Mouse (Mus musculus): ENCODE measurements at regions not wholly inside any gene's neighbourhood (a gene's known extent, or its start where the extent isn't known, plus 50 kb on each side); places are given as distances from the start of the nearest gene placed in this dataset.

DNA sequence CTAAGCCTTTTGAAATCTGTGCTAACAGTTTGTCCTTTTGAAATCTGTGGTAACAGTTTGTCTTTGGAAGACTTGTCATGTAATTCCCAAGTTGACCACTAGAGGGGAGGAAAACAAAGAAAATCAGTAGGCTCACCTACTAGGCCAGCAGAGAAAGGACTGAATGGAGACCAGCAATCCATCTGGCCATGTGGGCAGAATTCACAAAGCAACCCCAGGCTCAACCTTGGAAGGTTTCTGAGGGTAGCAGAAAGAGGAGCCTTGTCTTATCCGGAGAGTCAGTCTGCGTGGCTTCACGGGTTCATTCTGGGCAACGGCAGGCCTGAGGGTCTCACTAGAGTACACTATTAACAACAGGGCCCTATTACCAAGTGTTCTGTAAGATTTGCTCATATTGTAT is 319.2 kb upstream of the Sphkap start:
- DNase-seq: peak in 1 of 2 experiments; percentile 6

DNA sequence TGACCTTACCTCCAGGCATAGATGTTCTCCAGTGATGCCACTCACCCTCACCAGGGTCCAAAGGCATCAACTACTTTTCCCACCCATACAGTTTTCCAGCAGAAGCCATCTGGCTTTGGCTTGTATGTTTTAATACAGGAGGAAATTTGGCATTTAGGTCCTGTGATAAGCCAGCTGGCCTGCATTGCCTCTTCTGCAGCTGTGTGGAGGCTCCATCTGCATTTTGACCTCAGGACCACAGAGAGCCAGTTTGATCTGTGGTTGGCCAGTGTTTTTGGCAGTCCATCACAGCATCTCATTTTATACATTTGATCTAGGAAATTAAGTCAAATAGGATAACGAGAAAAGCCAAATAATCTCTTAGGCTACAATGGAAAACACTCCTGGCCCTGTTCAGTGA is 315.1 kb upstream of the Sphkap start:
- peak; percentile 11 to 15 for DNase-seq

DNA sequence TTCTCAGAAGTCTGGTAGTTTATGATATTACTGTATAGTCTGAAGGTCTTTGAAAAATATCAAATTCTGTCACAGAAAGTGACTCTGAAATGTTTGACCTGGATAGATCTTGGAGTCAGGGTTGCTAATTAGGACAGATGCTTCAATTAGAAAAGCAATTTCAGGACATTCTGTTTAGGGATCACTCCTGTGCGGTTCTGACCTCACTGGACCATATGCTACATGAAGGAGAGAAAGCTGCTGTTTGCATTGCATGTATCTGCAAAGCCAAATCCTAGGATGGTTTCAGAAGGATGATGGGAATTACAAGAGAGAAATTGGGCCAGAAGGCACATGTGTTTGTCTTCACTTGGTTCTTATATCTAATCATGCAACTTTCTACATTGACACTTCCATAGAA is 312.2 kb upstream of the Sphkap start:
- DNase-seq: no peak

DNA sequence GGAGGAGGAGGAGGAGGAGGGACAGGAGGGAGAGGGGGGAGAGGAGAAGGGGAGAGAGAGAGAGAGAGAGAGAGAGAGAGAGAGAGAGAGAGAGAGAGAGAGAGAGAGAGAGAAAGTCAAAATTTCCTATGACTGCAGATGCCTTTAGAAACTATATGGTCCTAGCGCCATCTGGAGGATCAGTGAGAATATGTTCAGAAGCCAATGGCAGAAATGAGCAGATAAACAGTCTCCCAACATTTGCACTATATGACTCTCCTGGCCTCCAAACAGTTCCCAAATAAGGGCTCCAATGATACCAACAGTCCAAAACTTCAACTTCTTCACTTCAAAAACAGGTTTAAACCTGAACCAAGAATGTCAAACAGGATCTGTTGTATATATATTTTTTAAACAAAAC is 309.1 kb upstream of the Sphkap start:
- peak; percentile 27 to 44 for DNase-seq

DNA sequence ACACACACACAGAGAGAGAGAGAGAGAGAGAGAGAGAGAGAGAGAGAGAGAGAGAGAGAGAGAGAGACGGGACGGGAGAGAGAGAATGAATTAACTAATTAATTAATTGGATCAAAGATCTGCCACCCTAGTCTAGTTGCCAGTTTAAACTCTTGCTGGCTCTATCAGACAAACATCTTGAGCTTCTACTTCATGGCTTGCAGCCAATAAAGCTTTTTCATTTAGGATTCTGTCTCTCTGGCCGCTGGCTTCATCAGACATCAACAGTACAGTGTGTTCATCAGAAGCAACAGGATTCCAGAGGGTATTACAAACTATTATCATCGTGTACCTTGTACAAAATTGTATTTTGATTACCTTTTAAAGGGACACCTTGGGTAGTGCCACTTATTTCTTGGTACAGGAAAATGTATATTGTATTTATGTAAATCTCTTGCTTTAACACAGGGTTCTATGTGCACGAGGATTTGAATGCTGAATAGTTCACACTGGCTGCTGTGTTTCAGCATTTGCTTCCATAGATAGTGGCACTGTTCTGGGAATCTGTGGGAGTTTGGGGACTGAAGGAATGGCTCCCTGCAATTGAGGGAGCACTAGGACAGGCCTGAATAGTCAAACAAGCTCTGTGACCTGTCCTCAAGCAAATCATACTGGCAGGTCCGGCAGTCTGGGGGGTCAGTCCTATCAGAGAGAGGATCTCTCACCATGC is 293.9 kb upstream of the Sphkap start:
- DNase-seq: no peak

DNA sequence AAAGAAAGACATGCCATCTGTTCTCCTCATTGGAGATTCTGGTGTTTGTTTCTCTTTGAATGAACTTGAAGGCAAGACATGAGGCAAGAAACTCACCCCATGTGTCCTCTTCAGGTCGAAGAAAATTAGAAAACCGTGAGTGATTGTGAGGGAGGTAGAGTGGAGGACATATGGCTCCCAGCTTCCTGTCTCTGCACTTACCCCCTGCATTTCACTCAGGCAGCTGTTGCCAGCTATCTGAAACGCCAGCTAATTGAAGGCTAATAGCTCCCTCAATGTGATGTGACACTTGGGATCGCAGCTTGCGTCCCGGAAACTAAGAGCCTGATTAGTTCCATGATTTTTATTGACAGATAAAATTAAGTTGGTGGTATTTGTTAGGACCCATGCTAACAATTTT is 289.4 kb upstream of the Sphkap start:
- no peak for DNase-seq

DNA sequence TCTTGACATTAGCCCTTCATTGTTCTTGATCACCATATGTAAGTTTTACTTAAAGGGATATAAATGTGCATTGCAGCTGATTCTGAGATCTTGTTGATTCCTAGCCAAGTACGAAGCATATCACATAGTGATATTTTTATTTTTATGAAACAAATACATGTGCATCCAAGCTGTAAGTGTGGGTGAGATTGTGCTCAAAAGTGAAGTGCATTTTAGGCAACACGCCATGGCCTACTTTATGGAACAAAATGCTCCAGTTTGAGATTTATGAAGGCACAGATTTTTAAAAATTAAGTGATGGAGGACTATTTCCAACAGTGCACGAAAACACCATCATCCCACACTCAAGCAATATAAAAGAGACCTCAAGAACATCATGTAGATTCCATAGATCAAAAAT is 277.2 kb upstream of the Sphkap start:
- DNase-seq: no peak

DNA sequence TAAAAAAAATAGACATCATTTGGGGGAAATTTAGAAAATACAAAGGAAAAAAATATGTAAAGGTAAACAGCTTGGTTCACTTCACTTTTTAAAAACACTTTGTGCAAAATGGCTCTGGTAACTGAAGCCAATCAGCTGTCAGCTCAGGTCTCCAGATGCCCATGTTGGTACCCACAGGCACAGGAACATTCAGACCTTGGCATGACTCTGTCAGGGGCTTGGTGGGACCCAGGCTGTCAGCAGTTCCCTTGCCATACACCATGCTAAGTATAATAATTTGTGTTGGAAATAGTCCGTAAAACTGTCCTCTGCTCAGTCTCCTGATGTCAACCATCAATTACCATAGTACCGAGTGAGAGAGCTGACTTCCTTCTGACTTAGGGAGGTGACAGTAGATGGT is 257.3 kb upstream of the Sphkap start:
- DNase-seq: no peak

DNA sequence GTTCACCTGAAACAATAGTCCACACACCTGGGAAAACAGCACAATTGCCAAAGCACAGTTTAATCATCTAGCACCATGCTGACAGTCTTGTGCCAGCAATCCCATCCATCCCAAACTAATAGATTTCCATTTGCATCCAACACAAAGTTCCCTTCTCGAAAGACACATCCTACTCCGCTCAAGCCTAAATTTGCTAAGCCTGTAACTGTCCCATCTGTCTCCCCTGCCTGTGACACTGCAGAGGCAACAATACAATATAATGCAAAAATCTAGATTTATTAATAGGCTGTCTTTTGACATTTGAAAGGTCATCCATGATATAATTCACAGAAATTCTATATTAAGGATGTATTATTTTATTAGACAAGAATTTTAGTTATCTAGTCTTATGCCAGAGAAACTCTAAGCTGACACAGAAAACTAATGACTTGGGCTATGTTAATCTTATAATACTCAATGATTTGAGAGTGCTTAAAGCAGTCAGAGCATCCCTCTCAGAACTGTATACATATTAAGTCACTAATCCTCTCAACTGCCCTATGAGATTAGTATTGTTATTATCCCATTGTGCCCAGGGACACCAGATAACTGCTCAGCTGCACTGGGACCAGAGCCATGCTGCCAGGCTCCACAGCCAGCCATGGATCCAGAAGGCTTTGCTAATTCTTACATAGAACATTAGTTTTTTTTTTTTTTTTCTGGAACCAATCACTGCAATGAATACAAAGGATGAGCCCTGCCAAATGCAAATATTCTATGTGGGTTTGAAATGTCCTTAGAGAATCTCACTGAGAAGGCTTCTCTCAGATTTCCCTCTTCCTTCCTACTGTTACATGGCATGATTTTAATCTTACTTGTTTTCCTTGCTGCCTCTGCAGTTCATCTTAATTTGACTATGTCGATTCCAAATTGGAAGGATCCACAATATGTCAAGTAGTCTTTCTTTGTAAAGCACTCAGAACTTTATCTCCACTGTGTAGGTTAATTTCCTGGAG is 254.1 kb upstream of the Sphkap start:
- DNase-seq: no peak

DNA sequence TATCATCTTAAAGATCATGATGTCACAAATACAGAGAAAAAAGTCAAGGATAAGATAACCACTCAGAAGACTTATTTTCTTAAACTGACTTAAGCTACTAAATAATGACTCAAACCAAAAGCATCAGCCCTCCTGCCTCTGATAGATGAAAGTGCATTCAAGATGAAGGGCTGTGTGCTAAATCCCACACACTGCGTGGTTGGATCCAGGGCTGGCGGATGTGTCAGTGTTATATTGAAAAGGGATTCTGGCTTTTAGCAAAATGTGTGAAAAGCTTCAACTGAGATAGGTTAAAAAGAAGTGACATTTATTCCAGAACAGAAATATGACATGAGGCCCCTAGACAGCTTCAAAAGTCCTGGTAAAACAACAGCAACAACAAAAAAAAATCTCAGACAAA is 245.7 kb upstream of the Sphkap start:
- no peak for DNase-seq

DNA sequence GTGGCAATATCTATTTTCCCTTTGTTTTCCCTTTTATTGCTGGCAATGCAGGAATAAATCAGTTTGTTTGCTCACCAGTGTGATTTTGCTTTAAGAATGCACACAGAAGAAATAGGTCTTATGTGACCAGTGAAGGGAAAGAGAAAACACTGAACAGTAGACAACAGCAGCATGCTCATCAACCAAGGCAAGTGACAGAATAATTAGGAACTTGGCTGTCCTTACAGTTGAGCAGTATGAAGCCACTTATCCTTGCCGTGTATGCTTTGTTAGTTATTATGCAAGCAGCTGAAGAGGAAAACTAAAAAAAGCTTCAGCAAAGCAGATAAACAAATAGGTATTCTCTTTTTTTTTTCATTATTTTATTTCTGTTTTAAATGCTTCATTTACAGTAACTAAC is 237.6 kb upstream of the Sphkap start:
- DNase-seq: no peak

DNA sequence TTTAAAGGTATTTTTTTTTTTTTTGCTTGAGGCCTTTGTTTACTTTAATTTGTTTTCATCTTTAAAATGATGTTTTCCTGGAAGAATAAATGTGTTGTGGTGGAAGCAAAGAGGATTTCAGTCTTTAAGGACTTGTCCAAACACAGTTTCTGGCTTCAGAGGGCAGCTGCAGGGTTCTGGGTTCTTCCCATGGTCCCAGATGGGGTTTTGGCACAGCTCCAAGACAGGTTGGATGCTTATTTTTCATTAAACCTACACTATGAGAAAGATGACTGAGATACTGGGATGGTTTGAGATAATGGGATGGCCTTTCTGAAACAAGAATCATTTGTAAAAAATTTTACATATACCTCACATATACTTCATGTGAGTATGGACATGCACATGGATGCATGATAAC is 234.7 kb upstream of the Sphkap start:
- no peak for DNase-seq

DNA sequence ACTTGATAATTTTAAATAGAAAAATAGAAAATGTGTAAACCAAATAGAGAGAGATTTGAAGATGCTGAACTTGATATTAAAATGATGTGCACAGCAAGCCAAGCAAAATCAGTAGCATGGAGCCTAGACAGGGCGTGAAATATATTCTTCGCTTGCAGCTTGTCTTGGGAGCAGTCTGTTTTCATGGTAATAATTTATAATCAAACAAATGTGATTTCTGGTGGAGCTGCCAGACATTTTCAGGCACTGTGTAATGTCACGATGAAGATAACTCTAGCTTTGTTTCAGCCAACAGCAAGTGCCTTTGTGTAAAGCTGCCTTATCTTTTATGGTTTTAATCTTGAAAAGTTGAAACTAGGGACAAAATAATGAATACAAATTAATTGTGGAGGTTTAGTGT is 228.1 kb upstream of the Sphkap start:
- DNase-seq: no peak

DNA sequence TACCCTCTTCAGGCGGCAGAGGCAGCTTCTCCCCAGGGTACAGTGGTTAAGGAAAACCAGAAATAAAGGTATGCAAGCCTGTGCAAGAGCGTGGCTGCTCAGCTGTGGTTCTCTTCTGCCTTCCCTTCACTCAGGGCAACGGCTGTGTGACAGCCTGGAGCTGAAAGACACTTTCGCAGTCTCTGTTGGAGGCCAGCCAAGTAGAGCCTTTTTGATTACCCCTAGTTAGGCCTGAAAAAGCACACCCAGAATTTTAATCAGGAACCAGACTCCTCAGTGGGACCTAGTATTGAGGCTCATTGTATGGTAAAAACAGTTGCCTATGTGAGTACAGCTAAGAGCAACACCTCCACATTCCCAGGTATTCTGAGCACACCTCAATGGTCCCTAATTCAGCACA is 223.8 kb upstream of the Sphkap start:
- DNase-seq: peak in 1 of 2 experiments; percentile 2

DNA sequence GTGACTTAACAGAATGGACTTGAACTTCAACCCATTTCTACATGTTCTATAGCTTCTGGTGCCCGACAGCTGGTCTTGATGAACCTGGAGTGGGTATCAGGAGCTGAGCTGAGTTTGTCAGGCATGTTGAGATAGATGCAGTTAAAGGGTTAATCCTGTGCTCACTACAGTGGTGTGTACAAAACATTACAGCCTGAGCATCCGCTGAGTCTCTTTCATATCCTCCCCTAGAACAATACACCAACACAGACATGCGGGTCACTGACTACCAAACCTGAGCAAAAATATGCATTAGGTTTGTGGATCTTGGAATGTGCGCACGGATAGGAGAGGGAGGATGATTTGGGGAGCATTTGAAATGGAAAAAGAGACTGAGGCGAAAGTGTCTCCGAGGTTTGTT is 223.4 kb upstream of the Sphkap start:
- DNase-seq: no peak

DNA sequence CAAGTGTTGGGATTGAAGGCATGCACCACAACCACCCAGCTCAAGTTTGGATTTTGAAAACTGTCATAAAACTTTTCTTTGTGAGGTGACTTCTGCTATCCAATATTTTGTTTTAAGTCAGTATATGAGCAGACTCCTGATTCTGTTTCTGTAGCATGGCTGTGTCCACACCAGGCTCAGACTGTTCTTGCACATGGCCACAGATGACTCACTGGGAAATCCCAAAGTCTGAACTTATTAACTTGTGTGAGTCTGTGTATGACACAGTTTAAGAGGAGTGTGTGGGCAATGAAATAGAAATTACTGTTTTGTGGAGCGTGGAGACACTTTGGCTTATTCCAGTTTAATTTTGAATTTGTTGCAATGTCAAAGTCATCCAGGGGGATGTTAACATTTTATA is 179.3 kb upstream of the Sphkap start:
- no peak for DNase-seq

DNA sequence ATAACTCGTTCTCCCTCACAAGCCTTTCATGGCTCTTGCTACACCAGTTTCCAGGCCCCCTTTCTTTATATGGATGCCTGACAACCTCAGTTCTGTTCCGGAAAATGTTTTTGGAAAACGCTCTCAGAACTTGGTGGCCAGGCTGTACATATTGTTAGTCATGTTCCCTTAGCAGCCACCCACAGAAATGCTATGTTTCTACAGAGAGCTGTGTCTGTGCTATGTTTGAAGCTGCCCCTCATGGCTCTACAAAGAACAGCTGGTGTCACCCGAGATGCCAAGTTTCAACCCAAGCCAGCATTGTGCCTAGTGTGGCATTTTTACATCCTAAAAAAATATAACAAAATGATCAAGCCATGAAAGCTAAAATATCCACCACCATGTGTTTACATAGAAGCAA is 175.0 kb upstream of the Sphkap start:
- DNase-seq: no peak

DNA sequence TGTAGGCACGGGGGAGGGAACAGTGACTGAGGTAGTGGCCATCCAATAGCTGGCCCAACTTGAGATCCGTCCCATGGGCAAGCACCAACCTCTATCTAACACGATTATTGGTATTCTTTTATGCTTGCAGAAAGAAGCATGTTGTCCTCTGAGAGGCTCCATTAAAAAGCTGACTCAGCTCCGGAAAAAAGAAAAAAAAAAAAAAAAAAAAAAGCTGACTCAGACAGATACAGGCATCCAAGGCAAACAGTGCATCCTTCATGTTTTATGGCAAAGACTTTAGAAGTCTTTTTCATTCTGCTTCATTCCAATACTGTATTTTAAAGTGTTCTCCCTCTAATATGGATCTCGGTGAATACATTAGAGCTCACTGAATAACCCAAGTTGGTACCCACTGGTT is 162.0 kb upstream of the Sphkap start:
- DNase-seq: no peak

DNA sequence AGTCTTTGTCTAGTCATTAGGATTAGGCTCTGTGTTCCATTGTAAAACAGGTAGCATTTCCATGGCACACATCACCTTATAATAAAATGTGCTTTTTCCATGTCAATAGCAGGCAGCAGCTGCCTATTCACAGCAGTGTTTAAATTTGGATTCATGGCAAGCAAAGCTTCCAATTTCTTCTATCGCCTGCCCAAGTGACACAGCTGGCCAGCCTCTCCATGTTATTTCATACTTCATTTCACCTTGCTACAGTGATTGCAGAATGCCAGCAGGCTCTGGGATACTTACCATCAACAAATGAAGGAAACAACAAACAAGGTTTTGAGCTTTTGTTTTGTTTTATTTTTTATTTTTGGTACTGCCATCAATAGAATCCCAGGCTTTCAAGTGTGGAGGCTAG is 160.7 kb upstream of the Sphkap start:
- no peak for DNase-seq

DNA sequence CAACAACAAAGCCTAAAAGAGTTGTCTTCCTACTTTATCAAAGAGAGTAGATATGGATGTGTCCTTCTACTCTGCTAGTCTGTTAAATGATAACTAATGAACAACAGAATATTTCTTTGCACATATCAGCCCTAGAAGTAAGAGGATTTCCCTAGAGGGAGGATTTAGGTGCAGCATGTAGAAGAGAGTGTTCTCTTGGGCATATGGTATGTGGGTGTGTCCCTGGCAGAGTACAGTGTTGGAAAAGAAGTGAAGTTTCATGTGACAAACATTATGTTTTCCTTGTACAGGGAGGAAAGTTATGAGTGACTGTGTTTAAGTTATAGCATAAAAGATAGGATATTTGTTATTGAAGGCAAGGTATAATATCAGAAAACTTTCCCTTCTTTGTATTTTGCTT is 143.6 kb upstream of the Sphkap start:
- no peak for DNase-seq

DNA sequence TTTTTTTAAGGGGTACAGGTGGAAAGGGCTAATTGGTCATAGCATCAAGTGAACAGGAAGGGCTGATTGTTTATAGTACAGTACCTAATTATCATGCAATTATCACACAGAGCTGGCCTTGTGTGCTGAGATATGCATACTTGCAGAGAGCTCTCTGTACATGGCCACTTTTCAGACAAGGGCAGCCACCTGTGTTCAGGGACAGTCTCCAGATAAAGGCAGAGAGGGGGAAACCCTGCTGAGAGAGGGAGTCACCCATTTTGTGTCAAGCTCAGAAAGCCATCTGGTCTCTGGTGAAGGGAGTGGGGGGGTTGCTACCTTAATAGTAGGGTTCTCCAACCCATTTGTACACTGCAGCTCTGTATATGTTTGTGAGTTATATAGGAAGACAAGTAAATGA is 127.5 kb upstream of the Sphkap start:
- no peak for DNase-seq

DNA sequence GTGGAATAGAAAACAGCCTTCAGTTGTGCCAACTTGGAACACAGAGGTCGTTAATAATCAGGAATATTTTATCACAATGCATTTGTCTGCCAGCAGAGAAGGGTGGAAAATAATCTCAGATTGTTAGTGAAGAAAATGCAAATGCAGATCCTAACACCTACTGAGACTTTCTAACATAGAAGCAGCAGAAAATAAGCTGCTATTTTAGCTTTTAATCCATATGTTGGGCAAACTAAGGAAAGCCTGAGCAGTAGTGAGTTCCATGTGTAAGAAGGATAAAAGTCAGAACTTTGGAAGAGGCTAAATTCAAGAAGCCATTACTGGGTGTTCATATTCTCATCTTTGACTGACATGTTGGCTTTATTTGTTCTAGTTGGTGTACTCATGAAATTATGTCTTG is 119.8 kb upstream of the Sphkap start:
- DNase-seq: no peak

DNA sequence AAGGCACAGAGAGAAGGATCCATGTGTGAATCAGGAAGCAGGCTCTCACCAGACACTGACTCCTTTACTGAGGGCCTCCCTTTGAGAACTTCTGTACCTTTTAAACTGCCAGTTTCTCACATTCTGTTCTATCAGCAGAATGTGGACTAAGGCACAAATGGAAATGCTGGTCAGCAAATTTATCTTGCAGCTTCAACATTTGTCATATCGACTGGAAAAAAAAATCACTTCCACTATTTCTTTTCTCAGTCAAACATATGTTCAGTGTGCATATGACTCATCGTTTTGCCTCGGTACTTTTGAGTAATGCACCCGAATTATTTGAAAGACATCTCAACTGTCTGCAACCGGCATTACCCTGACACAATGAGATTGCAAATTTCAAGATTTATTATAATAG is 101.4 kb upstream of the Sphkap start:
- DNase-seq: no peak

DNA sequence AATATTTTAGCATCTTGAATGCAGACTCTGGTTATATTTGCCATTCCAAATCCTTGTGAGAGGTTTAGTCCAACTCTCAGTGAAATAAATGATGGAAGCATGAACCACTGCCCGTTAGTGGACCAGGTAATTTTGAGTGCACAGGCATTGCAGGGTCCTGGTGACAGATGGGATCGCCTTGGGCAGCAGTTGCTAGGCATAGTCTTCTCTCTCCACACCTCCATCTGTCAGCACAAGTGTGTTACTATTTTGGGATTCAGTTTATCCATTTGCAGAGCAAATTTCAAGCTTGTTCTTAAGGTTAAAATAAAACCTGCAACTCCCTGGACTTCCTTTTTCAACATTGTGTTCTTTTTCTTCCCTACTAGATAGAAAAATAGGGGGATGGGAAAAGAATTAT is 97.4 kb upstream of the Sphkap start:
- DNase-seq: no peak
